Mouse (Mus musculus): ENCODE measurements around the gene Ddx19b.

- TF ChIP-seq POLR2A (IDR thresholded peaks at IDR 0.05; ENCODE audit: insufficient read depth, low read depth, low read length): 0 out of 2 replicates have a peak, but pooled peaks have one; percentile 34
- peak; percentile 89; the same call in 1 of the 2 replicates for TF ChIP-seq EP300 (IDR thresholded peaks at IDR 0.05; ENCODE audit: insufficient read depth, low read depth, low read length)
Observed at GRCm38 (mm10) chr8:110965594-110965993, 66.0 kb downstream of the Ddx19b start.
